Mouse (Mus musculus) forebrain, embryonic 11.5 days (tissue): Measurements from ENCODE around the gene Ube2u. TPM values are rescaled to one million over a fixed set of nuclear protein-coding genes. Genes with fewer than 3 reads are reported as not detected.

Source experiments
- ATAC-seq: fragments of 200-750 bp; cut with Nextera tagmentation; replicated peaks from 2 replicates; pipeline ENCODE4 v1.8.0; 2017; ENCODE audit warnings: moderate TSS enrichment; ENCODE audit not compliant: low FRiP score
- DNase-seq: peaks from one replicate; pipeline ENCODE4 v3.0.0-alpha.2; 2017; ENCODE audit warnings: low spot score
- H3K27ac ChIP-seq: fragments of 300-500 bp; sonication (generic); 2 replicates; pipeline ENCODE4 v1.5.1; 2014; ENCODE audit warnings: low read depth, low read length
- H3K27me3 ChIP-seq: fragments of 300-500 bp; sonication (generic); 2 replicates; pipeline ENCODE4 v1.6.1; 2014; ENCODE audit warnings: mild to moderate bottlenecking, low read length, mixed read lengths; ENCODE audit not compliant: control insufficient read depth, insufficient read depth
- H3K36me3 ChIP-seq: fragments of 300-500 bp; sonication (generic); 2 replicates; pipeline ENCODE4 v1.6.1; 2014; ENCODE audit warnings: mild to moderate bottlenecking, low read length, moderate library complexity, mixed read lengths; ENCODE audit not compliant: control insufficient read depth, insufficient read depth
- H3K4me1 ChIP-seq: fragments of 300-500 bp; sonication (generic); replicated peaks from 2 replicates; pipeline ENCODE4 v1.6.1; 2014; ENCODE audit warnings: low read length, mixed read lengths; ENCODE audit not compliant: control insufficient read depth, insufficient read depth
- H3K4me2 ChIP-seq: fragments of 300-500 bp; sonication (generic); 2 replicates; pipeline ENCODE4 v1.6.1; 2014; ENCODE audit warnings: low read depth, mild to moderate bottlenecking, low read length, moderate library complexity, mixed read lengths; ENCODE audit not compliant: severe bottlenecking
- H3K4me3 ChIP-seq: fragments of 300-500 bp; sonication (generic); 2 replicates; pipeline ENCODE4 v1.5.1; 2014; ENCODE audit warnings: low read depth, low read length
- H3K9ac ChIP-seq: fragments of 300-500 bp; sonication (generic); 2 replicates; pipeline ENCODE4 v1.6.1; 2014; ENCODE audit warnings: low read length
- H3K9me3 ChIP-seq: fragments of 300-500 bp; sonication (generic); 2 replicates; pipeline ENCODE4 v1.6.1; 2016; ENCODE audit warnings: low read length, mixed read lengths; ENCODE audit not compliant: control insufficient read depth
- WGBS: fragments of 180-500 bp; shearing (Covaris S2); extraction: QIAGEN DNeasy Blood & Tissue Kit; methylation state at CpG from one replicate; pipeline ENCODE4 v1.1.7; 2014; 5-methylcytosine and 5-hydroxymethylcytosine counted together
- polyA plus RNA-seq: library from polyadenylated mRNA; unstranded; fragments of >200 nt; fragmentation: Nextera tagmentation; extraction: Ambion mirVana; gene quantifications from 2 replicates; pipeline ENCODE4 v1.2.1, GENCODE M21; 2014

The Ube2u gene
- polyA plus RNA-seq, 1 experiment from 2014 or later: 0.48 TPM

DNA sequence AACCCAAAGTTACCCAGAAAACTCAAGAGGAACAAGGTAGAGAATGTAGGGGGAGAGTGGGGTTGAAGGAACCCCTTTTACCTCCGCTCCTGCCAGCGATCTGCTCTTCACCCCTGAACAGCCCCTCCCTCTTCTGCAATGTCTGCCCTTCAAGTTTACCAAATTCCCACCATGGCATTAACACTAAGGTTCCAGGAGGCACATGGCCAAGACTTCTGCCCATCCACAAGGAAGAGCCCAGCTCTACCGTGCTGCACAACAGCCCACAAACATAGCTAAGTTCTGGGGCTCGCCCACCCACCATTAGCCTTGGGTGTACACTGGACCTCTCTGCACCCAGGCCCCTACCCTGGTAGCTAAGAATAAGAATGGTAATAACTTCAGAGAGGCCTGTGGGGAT lies 117.1 kb downstream of the Ube2u start:
- 96% methylated on average over 4 of the region's 4 CpGs for WGBS
- no peak overlapping the region for H3K27ac ChIP-seq
- H3K4me1 ChIP-seq: no peaks in the 10 kb centered on the region
- H3K9ac ChIP-seq: no peak overlapping the region
- H3K36me3 ChIP-seq: no peaks in the 10 kb centered on the region
- H3K27me3 ChIP-seq: no peaks in the 10 kb centered on the region
- no peaks in the 10 kb centered on the region for H3K9me3 ChIP-seq
- no peak overlapping the region for H3K4me2 ChIP-seq
- no peak for DNase-seq
- no peak overlapping the region for H3K4me3 ChIP-seq
- ATAC-seq: no peak

DNA sequence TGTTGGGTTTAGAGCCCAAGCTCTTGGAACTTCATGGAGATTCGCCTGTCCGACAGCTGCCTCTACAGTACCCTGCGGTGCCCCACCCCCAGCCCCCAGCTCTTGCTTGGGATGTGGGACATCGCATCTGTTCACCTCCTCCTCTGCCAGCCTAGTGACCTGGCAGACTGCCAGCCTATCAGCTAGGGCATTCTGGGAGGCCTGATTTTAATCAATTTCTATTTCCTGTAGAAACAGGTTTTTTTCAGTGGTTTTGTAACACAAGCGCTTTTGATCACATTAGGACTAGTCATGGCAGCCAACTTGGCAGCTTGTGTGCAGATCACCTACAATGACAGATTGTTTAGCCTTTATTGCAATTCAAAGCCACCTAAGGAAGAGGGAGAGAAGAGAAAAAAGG lies 118.0 kb downstream of the Ube2u start:
- Histone ChIP-seq H3K9ac (no peak overlapping the region), H3K4me2 (no peak overlapping the region), H3K27me3 (no peaks in the 10 kb centered on the region), H3K4me3 (no peak overlapping the region), H3K27ac (no peak overlapping the region), H3K9me3 (no peaks in the 10 kb centered on the region), H3K4me1 (no peaks in the 10 kb centered on the region), H3K36me3 (no peaks in the 10 kb centered on the region)
- DNase-seq: no peak
- no peak for ATAC-seq
- WGBS: 89% methylated on average over 5 of the region's 5 CpGs

GRCm38 (mm10) chr4:100597049-100597448 lies 118.4 kb downstream of the Ube2u start:
- Histone ChIP-seq H3K9me3 (no peaks in the 10 kb centered on the region), H3K36me3 (no peaks in the 10 kb centered on the region), H3K27me3 (no peaks in the 10 kb centered on the region), H3K4me1 (no peaks in the 10 kb centered on the region), H3K4me3 (no peak overlapping the region), H3K9ac (no peak overlapping the region), H3K27ac (no peak overlapping the region), H3K4me2 (no peak overlapping the region)
- WGBS: 88% methylated on average over 4 of the region's 4 CpGs
- no peak for DNase-seq
- no peak for ATAC-seq
